Mouse (Mus musculus): ENCODE measurements around the gene Lhpp.

GRCm38 (mm10) chr7:132712044-132712708 lies 101.7 kb downstream of the Lhpp start:
- no peak for TF ChIP-seq POLR2A (IDR thresholded peaks at IDR 0.05; ENCODE audit: insufficient read depth, low read depth, low read length)
- TF ChIP-seq CTCF (IDR thresholded peaks at IDR 0.05; ENCODE audit: insufficient read depth, low read depth, low read length): no peak
